Mouse (Mus musculus) lung, postnatal 25 days (tissue): Measurements from ENCODE around the gene 0610040J01Rik.
"Not testable (repeated sequence)": the region's sequence is repeated elsewhere in the genome, so short reads cannot be mapped to it uniquely, and the experiment has no call there.

ENCODE experiments used
- DNase-seq: peaks from one replicate; pipeline ENCODE4 v3.0.0; 2022; ENCODE audit warnings: low spot score

The 0610040J01Rik gene

DNA sequence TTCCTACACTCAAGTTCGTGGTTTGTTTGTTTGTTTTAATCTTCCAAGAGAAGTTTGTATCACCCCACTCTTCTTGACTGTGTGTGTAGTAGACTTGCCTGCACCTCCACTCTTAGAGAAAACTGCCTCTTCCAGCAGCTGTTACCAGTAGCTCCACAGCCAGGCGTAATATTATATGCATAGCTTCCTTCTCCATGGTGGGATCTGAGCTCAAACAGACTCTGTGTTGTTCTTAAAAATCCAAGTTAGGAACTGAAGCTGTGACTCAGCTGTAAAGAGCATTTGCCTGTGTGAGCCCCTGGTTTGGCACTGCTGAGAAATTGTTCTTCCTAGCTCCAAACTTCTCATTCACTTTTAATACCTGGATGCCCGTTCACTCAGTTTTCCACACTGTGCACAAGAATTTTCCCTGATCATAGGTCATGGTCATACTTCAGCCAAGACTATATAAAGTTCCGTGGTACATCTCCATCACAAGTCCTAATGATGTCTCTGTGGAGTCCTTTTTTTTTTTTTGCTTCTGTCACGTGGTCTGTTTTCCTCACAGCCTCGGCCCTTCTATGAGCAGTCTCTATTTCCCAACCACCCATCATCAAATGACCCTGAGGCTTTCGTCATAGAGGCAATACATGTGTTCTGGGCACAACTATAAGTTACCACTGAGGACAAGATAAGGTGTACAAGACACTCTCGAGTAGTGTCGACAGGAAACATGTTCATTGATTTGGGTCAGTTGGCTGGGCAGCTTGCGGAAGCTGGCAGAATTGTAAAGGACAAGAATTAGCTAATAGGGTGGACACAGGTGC is 16.4 kb downstream of the 0610040J01Rik start:
- no peak for DNase-seq

DNA sequence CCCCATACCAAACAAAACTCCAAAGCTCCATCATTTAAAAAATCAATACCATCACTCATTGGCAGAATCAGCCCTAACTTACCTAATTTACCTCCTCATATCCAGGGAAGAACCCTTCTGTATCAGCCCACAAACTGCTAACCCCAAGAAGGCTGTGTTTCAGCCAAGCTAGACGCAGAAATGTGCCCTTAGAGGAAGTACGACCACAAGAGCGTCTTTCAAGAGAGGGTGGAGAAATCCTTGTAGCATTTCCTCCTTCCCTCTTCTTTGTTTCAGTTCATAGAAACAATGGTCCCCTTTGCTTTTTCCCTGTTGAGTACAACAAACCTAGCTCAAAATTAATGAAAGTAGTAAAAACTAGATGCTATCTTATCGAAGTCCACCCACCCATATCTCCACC is 18.9 kb downstream of the 0610040J01Rik start:
- peak; percentile 62 for DNase-seq

DNA sequence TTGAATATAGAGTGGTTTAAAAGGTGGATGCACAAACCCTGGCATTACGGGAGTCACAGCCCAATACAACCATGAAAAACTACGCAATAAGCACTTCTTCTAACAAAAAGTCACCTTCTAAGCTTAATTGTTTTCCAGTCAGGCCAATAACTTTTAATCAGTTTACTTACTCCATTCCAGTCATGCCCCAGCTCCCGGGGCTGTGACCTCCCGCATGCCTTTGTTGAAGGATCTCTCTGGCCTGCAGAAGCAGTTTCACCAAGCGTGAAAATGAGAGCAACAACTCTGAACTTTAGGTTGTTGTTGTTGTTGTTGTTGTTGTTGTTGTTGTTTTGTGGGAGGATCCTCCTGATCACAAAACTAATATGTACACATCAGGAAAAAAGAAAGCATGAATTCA is 21.8 kb downstream of the 0610040J01Rik start:
- DNase-seq: no peak

DNA sequence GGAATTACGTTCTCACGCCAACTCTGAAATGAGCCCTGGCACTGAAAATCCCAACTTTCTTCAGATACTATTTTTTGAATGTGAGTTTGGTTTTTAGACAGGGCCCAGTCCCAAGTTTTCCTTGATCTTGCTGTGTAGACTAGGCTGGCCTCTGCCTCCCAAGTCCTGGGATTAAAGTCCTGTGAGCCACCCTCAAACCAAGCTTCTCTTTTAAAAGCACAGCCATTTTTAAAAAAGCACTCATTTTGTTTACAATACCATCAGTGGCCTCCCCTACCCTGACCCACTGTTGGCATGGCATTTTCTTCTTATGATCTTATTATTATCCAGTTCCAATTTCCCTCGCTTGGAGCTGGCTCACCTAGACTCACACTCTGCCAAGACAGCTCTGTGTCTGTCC is 22.3 kb downstream of the 0610040J01Rik start:
- DNase-seq: no peak

DNA sequence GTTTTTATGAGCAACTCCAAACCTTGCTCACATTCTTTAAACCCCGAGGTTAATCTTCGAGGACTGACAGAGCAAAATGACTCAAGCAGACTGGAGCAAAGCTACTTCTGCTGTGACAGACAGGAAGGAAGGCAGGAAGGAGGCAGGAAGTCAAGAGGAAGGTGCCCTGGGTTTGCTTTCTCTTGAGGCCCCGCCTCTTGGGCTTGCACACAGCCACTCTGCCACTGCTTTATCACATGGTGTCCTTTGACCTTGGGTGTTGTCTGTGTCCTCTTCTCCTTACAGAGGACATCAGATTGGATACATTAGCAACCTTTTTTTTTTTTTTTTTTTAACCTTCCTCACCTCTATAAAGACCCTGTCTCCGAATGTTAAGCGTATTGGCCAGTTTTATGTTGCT is 25.0 kb downstream of the 0610040J01Rik start:
- no peak for DNase-seq

DNA sequence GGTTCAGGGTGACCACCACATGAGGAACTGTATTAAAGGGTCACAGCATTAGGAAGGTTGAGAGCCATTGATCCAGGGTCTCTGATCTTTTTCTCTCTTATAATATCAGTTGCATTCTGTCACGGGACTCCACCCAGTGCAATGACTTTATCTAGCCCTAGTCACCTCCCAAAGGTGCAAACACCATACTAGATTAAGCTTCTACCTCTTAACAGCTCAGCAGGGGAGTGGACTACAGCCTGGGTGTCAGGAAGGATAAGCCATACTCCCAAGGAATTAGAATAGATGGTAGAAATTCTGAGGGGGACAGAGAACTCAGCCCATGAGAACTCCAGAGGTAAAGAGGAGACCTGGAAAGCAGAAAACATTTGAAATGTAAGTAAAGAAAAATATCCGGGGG is 25.7 kb downstream of the 0610040J01Rik start:
- DNase-seq: no peak

DNA sequence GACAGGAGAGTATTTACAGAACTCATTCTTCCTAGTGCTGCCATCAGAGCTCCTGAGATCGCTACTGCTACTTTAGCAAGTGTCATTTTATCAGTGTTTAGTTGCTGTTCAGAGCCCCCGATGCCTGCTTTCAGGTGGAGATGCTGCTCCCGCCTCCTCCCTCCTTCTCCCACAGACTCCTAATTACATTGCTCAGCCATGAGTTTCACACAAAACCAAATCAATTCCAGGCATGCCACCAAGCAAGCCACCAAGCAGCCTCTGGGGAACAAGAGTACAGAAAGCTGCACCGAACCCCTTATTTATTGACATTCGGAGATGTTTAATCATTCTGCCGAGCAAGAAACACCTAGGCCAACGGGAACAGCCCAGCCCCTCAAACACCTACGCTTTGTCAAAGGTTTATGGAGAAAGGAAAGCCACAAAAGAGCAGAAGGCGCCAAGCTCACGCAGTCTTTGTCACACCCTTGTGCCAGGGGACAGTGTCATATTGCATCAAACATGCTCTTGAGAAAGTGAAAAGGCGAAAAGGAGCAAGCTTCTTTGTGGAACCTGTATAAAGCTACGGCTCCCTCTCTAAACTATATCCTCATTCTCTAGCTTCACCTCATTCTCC is 27.7 kb downstream of the 0610040J01Rik start:
- DNase-seq: no peak

DNA sequence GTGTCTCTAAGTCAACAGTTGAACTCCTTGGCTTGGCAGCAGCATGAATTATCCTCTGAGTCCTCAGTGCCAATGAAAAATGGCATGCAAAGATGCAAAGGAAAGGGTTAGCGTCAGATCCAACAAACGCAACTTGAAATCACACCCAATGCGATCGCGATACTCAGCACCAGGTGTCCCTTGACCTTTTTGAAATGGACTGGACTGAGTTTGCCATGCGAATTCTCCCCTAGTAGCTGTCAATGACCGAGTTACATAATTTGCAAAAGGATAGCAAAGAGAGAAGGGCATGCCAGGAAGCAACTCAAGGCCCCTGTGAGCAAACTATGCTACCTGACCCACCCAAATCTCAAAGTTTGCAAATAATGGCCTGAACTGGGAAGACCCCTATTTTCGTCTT is 34.9 kb downstream of the 0610040J01Rik start:
- no peak for DNase-seq

DNA sequence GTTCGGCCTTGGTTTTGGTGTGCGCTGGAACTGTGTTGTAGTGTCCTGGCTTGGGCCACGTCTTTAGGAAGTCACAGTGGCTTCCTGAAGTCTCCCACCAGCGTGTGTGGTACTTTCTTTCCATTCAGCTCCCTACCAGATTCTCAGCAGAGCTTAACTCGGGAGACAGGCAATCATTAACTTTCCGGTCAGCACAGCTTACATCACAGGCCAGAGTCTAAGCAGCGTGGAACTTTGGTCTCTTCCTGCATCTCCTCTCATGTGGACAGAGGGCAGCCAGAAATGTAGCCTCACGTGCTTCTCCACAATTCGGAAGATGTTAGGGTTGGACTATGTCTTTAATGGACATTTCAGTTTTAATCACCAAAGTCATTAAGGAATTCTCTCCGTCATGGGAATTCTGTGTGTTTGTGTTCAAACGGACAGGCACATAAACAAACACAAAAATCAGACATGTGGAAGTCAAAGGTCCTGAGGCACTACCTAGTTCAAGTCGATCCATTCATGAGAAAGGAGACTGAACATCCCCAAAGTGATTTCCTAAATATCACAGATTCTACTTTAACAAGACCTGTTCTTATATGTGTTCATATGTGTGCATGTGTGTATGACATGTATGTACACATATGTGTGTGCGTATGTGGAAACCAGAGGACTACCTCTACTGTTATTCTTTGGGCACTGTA is 35.5 kb downstream of the 0610040J01Rik start:
- DNase-seq: no peak

DNA sequence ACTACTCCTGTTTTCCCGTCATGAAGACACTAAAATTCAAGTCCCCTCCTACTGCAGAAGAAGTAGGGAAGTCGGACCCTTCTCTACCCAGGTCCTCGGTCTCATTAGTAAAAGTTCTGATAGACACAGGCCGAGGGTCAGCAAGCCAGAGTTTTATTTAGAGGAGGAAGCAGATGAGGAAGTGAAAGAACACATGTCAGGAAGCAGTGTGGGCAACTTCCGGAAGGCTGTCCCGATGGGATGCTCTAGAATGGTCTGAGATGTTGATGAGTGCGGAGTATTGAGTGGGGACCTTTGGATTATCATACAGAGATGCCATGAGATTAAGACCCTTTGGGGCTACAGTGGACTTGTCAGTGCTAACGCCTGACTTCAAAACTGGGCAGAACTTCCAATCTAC is 46.7 kb downstream of the 0610040J01Rik start:
- DNase-seq: no peak

DNA sequence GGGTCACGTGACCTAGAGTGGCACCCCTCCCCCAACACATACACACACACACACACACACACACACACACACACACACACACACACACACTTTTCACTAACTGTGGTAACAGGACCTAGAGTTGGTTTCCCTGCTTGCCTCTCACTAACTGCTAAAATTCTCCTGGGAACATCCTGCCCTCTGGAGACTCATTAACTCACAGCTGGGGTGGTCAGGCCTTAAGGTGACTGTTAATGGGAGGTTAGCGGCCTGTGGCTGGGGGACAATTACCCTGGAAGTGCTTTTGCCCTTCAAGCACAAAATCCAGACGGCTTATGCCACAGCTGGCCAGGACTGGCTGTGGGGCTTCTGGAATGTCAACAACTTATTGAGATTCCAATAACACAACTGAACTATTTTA is 55.3 kb downstream of the 0610040J01Rik start:
- no peak for DNase-seq

DNA sequence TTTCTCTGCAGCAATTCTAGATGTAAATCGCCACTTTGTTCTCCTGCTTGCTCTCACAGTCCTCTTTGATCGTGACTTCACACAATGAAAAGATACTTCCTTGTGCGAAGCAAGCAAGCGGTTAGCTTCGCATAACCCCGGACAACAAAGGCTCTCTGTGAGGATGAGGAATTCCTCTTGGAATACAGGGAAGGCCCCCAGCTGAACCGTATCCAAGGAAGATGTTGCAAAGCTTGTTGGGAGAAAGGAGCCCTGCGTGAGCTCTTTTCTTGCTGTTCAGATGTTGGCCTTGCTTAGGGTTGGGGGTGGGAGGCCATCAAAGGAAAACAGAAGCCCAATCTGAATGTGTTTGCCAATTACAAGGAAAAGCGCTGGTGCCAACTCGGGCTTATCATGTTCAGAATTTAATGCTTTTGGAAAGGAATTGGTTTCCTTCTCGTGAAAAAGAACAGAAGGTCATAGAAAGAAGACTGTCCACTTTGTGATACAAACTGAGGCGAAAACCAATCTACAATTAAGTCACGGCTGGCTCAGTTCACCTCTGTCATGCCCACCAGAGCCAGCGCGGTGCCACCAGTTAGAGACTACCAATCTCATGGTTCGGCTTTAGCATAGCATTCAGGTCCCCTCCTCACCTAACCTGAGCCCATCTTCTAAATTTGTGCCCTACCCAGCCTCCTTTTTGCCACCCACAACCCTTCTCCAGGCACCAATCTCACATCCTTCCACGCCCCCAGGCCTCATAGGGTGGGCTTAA is 60.2 kb downstream of the 0610040J01Rik start:
- no peak for DNase-seq

DNA sequence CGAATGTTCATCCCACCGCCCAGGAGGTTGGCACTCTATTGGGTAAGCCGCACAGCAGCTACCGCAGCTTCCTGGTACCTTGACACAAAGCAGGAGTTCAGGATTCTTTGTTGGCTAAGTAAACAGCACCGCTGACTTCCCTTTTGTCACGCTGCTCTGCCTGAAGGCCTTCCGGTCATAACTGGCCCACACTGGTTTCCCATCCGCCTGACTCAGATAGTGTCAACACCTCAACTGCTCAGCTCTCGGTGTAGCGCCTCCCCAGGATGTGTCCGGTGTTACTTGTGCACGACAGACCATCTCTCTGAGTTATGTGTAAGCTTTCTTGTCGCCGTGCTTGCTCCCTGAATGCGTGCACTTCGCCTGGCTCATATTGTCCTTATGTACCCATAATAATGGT is 62.7 kb downstream of the 0610040J01Rik start:
- peak; percentile 36 for DNase-seq

DNA sequence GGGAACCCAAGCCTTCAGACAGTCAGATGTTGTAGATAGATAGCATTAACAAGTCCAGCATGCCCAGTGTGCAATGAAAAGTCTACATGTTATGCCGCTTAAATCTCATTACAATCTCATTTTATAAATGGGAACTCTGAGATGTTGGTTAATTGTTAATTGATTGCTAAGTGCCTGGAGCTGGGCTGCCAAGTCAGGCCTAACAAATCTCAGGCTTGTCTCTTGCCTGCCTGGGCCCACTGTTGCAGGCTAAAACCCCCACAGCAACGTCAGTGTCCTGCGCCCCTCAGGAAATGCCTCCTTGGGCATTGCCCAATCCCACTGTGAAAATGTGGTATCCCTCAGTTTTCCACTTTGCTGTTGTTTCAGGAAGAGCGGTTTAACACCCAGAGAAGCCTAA is 63.9 kb downstream of the 0610040J01Rik start:
- no peak for DNase-seq

DNA sequence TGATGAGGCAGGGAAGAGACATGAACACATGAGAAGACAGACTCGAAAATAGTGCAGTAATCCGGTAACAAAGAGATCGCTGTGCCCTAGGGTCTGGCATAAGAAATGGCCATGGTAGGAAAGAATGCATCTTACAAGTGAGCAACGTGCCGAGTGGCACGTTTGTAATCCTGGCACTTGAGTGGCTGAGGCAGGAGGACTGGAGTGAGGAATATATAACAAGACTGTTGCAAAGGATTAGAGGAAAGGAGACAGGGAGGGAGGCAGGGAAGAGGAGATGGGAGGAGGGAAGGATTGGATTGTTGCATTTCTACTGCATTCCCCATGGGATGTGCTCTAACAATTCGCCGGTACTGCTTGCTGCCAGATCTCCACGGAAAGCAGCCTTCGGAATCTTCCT is 66.9 kb downstream of the 0610040J01Rik start:
- no peak for DNase-seq

DNA sequence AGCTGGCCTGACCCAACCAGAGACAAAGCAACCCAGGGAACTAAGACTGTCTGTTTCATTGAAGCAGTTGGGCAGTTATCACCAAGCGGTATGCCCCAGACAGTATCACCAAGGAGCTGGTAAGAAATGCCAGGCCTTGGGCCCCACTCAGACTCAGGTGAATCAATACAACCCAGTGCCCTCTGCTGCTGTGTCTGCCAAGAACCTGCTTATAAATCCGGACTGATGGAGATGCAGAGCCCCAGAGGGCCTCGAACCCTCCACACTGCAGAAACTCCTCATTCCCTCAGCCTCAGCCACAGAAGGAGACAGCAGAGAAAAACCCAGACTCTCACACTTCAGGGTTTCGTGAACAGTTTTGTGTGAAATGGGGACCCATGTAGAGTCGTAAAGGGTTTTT is 74.1 kb downstream of the 0610040J01Rik start:
- DNase-seq: no peak

DNA sequence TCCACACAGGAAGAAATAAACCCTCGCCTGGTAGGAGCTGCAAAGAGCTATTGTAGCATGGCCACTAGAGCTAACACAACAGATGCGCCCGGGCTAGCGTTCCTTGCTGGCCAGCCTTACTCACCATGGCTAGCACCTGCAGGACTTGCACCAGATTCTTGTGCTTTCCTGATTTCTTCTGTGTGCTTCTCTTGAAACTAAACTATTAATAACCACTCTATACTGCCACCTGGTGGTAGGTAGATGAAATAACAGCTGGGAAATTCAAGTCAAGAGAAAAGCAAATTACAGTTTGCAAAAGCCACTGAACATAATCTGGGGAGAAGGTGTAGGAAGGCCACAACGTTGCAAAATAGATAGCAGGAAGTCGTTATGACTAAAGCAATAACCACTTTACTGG is 74.5 kb downstream of the 0610040J01Rik start:
- DNase-seq: peak; percentile 34

DNA sequence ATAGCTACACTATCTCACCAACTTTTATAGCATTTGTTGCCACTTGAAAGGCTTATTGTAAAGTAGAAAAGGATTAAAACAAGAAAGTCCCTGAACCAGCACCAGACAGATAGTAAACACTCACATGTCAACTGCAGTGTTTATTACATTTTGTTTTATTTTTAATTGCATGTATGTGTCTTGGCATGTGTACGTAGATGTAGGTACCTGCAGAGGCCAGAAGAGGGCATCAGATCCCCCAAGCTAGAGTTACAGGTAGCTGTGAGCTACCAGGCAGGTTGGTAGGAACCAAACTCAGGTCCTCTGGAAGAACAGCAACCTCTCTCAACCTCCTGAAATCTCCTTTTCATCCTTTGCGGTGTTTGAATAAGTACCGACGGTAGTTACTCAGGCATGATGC is 74.9 kb downstream of the 0610040J01Rik start:
- no peak for DNase-seq

DNA sequence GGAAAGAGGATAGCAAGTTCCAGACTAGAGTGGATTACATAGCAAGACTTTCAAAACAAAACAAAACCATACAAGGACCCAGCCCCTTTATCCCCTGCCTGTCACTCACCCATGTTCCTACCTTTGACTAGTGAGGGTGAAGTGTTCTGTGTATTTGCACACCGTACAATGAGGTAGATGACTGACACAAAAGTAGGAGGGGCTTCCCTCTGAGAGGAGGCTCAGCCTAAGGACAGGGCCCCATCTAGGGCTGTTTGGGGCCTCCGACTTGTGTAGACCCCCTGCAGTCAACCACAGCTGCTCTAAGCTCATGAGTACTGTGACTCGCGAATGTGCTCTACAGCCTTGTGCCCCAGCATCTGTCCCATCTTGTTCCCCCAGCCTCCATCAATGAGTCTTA is 79.1 kb downstream of the 0610040J01Rik start:
- DNase-seq: peak; percentile 23

DNA sequence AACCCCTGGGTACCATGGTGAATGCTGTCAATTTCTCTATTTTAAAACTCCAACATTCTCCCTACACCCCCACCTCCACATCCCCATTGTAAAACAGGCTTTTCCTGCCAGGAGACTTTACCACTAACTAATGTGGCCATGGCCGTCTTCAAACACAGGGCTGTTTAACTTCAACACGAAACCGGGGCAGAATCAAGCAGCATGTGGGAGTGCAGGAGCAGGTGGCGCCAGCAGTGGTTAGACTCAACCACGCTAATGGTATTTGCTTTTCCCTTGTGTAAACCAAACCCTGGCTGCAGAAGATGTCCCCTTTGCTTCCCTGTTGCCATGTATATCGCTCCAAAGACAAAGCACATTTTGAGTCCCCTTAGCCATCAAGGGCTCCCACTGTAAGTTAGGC is 79.7 kb downstream of the 0610040J01Rik start:
- DNase-seq: peak; percentile 10

DNA sequence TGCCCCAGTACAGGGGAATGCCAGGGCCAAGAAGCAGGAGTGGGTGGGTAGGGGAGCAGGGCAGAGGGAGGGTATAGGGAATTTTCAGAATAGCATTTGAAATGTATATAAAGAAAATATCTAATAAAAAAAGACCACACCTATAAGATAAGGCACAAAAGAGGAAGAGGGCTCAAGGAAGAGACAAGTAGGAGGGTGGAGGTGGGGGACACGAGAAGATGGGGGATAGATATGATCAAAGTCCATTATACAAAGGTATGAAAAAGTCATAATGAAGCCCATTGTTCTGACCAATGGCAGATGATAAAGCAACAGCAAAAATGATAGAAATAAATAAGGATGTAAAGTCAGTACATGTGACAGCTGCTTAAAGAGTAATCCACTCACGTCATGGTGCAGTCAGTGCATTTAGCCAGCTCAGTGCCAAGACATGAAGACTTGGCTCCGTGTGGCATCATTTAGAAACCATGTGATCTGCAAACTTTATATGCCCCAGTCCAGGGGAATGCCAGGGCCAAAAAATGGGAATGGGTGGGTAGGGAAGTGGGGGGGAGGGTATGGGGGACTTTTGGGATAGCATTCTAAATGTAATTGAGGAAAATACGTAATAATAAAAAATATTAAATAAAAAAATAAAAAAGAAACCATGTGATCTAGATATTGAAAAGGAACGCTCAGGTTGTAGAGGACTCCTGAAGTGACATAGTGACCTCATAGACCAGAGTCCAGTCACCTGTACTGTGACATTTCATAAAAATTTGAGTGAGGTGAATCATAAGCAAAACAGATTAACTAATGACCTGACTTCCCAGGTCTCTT is 85.0 kb downstream of the 0610040J01Rik start:
- DNase-seq: not testable (repeated sequence)

DNA sequence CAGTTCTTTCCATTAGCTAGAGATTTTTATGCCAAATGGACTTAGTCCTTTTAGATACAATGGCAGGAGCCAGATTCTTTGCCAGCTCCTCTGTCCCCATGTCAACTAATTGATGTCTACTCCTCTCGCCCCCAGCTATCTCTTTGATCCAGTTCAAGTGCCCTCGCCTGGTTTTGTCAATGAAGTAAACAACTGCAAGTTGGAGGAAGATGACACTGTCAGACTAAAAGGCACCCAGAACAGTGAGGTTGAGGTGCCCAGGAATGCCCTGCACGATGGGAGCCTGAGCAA is 85.6 kb downstream of the 0610040J01Rik start:
- DNase-seq: no peak
